Mouse (Mus musculus) embryonic facial prominence, embryonic 10.5 days (tissue): ENCODE results near the gene Pygm. TPM values are rescaled to one million over a fixed set of nuclear protein-coding genes. Genes with fewer than 3 reads are reported as not detected.

Experiments
- DNase-seq: peaks from one replicate; pipeline ENCODE4 v3.0.0-alpha.2; 2017; ENCODE audit warnings: low spot score
- H3K27ac ChIP-seq: fragments of 300-500 bp; sonication (generic); replicated peaks from 2 replicates; pipeline ENCODE4 v1.5.1; 2016; ENCODE audit warnings: mild to moderate bottlenecking
- H3K27me3 ChIP-seq: fragments of 300-500 bp; sonication (generic); replicated peaks from 2 replicates; pipeline ENCODE4 v1.6.1; 2016; ENCODE audit warnings: low read depth, mild to moderate bottlenecking; ENCODE audit not compliant: poor library complexity, severe bottlenecking
- H3K36me3 ChIP-seq: fragments of 300-500 bp; sonication (generic); replicated peaks from 2 replicates; pipeline ENCODE4 v1.6.1; 2016; ENCODE audit warnings: mild to moderate bottlenecking, moderate library complexity
- H3K4me1 ChIP-seq: fragments of 300-500 bp; sonication (generic); 2 replicates; pipeline ENCODE4 v1.6.1; 2016
- H3K4me3 ChIP-seq: fragments of 300-500 bp; sonication (generic); 2 replicates; pipeline ENCODE4 v1.5.1; 2016; ENCODE audit warnings: mild to moderate bottlenecking, moderate library complexity
- H3K9me3 ChIP-seq: fragments of 300-500 bp; sonication (generic); 2 replicates; pipeline ENCODE4 v1.6.1; 2016; ENCODE audit warnings: mild to moderate bottlenecking
- WGBS: fragments of 180-500 bp; shearing (Covaris S2); methylation state at CpG from one replicate; pipeline ENCODE4 v1.1.7; 2016; 5-methylcytosine and 5-hydroxymethylcytosine counted together
- polyA plus RNA-seq: library from polyadenylated mRNA; unstranded; fragments of >200 nt; fragmentation: Nextera tagmentation; extraction: Ambion mirVana; gene quantifications from 2 replicates; pipeline ENCODE4 v1.2.1, GENCODE M21; 2016

Pygm gene
- polyA plus RNA-seq, 1 experiment from 2014 or later = 2.2 TPM

DNA sequence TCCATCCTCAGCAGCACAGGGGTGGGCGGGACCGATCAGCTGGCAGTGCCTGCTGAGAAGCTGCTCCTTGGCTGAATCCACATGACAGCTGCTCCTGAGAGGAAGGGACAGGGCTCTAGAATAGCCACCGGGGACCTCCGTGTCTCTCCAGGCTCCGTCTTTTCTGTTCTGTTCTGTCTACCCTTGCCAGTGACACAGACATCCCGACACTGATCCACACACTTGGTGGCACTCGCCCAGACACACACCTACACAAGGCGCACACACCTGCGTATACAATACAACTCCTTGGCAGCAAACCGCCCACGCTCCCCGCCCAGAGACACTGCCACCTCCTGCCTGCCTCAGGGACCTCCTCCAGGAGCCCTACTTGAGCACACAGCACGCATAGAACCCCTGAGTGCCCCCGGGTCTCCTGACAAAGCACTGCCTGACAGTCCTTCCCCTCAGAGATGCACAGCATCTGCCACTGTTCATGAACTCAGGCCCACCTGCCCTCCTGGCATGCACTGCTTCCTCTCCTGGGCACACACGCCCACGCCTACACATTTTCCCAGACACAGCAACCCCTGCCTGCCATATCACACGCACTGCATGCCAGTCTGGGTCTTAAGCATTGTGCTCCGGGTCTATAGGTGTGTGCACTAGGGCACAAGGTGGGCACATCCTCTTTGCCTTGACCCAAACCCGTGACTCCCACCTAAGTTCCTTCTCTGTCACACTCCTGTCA, 36.4 kb downstream of the Pygm start:
- Histone ChIP-seq H3K27ac (no peak overlapping the region), H3K9me3 (no peaks in the 10 kb centered on the region), H3K36me3 (no peaks in the 10 kb centered on the region), H3K27me3 (peaks cover 99% of the 10 kb centered on the region), H3K4me3 (no peak overlapping the region), H3K4me1 (peaks cover 44% of the 10 kb centered on the region)
- DNase-seq = no peak
- 57% methylated on average over 19 of the region's 19 CpGs for WGBS

- DNase-seq = no peak
- Histone ChIP-seq H3K9me3 (no peaks in the 10 kb centered on the region), H3K27me3 (peaks cover 100% of the 10 kb centered on the region), H3K27ac (no peak overlapping the region), H3K4me1 (peaks cover 39% of the 10 kb centered on the region), H3K36me3 (no peaks in the 10 kb centered on the region), H3K4me3 (no peak overlapping the region)
- WGBS = 78% methylated on average over 9 of the region's 9 CpGs
Observed at GRCm38 (mm10) chr19:6421211-6421590, 37.0 kb downstream of the Pygm start.

DNA sequence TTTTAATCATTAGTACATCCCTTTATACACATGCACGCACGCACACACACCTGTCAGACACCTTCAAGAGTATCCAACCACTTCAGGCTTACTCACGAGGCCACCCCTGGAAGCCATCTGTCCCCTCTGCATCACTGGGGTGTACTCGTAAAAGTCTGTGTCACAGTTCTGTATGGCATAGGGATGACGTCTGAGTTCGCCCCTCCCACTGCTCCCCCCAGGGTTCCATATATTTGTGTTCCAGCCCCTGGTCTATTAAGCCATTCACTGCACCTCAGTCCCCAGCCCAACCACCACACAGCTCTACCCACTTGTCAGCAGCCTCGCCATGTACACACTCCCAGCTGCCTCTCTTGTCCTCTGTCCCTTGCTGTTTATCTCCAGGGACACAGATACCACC, 37.8 kb downstream of the Pygm start:
- Histone ChIP-seq H3K27ac (no peak overlapping the region), H3K36me3 (no peaks in the 10 kb centered on the region), H3K4me1 (peaks cover 31% of the 10 kb centered on the region), H3K4me3 (no peak overlapping the region), H3K27me3 (peaks cover 100% of the 10 kb centered on the region), H3K9me3 (no peaks in the 10 kb centered on the region)
- no peak for DNase-seq
- 83% methylated on average over 7 of the region's 7 CpGs for WGBS

GRCm38 (mm10) chr19:6423241-6423640, 39.0 kb downstream of the Pygm start:
- Histone ChIP-seq H3K27me3 (peaks cover 100% of the 10 kb centered on the region), H3K27ac (no peak overlapping the region), H3K36me3 (no peaks in the 10 kb centered on the region), H3K4me3 (no peak overlapping the region), H3K4me1 (peaks cover 28% of the 10 kb centered on the region), H3K9me3 (no peaks in the 10 kb centered on the region)
- WGBS = 89% methylated on average over 16 of the region's 16 CpGs
- DNase-seq = no peak

DNA sequence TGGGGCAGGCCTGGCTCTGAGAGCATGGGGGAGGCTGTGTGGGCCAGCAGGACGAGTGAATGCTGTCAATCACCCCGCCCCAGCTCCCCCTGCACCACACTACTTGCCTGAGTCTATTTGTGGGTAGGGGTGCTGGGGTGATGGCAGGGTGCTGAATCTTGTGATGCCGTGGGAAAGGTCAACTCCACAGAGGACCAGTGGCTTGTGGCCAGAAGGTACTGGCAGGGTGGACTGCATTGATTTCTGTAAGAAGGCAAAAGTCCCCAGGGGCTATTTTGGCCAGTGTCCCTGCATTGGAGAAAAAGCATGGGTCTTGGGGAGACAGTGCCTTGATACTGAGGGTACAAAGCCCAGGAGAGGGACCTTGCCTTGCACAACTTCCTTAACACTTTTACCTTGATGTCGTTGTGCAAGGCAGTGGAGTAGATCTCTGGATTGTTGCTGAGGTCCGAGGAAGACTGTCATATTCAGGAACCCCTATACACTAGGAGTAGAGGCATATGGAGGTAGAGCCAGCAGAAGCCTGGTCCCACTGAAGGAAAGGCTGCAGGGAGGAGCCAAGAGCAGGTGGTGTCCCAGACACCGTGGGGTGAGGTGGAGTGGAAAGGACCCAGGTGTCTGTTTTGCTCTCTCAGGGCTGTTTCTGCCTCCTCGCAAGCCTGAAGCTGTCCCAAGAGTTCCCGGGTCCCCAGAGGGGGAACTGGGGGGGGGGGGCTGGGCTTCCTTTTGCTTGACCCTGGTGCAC, 40.1 kb downstream of the Pygm start:
- Histone ChIP-seq H3K9me3 (no peaks in the 10 kb centered on the region), H3K4me1 (peaks cover 27% of the 10 kb centered on the region), H3K27me3 (peaks cover 100% of the 10 kb centered on the region), H3K4me3 (no peak overlapping the region), H3K27ac (no peak overlapping the region), H3K36me3 (no peaks in the 10 kb centered on the region)
- 70% methylated on average over 8 of the region's 8 CpGs for WGBS
- DNase-seq = no peak

DNA sequence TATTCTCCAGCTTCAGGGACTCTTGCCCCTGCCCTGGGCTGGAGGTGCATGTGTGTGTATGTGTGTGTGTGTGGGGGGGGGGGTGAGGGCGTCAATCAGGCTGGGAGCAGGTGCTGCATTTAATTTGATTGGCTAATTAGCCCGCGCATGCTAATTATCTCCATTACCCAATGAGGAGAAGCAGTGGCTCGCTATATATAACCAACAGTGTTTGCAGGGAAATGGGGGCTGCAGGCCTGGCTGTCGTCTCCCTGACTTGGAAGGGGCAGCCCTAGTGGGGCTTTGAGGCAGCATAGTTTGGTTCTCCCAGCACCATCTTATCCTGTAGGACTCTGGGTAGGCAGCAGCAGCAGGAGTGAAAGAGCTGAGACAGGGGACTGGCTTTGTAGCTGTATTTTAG, 41.4 kb downstream of the Pygm start:
- WGBS = 45% methylated on average over 5 of the region's 5 CpGs
- no peaks in the 10 kb centered on the region for H3K9me3 ChIP-seq
- H3K27ac ChIP-seq = no peak overlapping the region
- peaks cover 25% of the 10 kb centered on the region for H3K4me1 ChIP-seq
- H3K4me3 ChIP-seq = no peak overlapping the region
- no peak for DNase-seq
- peaks cover 100% of the 10 kb centered on the region for H3K27me3 ChIP-seq
- no peaks in the 10 kb centered on the region for H3K36me3 ChIP-seq

DNA sequence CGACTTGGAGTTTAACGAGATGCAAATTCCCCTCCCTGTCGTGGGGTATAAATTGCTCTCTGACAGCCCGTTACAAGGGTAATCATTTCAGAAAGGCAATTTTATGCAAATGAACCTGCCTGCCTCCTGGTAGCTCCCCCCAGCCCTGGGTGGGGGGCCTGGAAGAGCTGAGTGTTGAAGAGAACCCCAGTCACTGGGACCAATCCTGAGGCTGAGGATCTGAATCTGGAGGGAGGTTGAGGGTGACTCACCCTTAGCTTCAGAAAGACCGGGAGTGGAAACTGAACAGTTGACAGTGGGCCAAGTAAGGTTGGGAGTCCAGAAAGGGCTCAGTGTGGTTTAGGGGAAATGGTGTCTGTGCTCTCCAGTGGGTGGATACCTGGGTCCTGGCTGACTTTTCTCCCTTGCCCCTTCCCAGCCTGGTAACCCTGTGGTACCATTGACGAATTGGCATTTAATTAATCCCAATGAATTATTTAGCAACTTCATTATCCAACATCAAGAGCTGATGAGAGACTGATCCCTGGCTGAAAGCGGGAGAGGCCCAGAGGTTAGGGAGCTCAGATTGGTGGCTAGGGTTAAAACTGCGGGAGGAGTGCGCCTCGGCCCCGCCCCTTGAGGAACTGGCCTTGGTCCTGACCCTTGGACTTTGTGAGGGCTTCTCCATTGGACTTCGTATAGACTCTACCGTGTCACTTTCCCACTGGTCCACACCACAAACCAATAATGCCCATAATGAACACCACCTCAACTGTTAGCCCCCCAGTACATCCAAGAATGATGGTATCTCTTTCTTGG, 42.7 kb downstream of the Pygm start:
- WGBS = 26% methylated on average over 13 of the region's 13 CpGs
- Histone ChIP-seq H3K9me3 (no peaks in the 10 kb centered on the region), H3K36me3 (no peaks in the 10 kb centered on the region), H3K4me3 (no peak overlapping the region), H3K27me3 (peaks cover 97% of the 10 kb centered on the region), H3K27ac (no peak overlapping the region), H3K4me1 (peaks cover 25% of the 10 kb centered on the region)
- DNase-seq = peak; percentile 82

DNA sequence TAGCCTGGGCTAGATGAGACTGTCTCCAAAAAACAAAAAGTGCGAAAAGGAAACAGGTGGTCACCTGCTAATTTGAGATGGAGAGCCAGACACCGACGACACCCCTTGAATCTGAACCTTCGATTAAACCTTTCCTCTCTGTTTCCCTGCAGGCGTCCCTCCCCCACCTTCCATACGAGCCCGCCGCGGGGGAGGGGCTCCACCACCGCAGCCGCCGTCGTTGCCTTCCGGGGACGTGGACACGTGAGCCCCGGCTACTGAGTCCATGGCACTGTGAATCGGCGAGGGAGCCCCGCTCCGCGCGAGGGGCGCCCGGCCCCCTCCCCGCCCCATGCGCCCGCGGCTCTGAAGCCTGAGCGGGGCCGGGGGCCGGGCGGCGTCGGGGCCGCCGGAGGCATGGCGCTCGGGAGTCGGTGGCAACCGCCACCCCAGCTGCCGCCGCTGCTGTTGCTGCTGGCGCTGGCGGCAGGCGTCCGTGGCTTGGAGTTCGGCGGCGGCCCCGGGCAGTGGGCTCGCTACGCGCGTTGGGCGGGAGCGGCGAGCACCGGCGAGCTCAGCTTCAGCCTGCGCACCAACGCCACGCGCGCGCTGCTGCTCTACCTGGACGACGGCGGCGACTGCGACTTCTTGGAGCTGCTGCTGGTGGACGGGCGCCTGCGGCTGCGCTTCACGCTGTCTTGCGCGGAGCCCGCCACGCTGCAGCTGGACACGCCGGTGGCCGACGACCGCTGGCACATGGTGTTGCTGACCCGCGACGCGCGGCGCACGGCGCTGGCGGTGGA, 43.6 kb downstream of the Pygm start:
- Histone ChIP-seq H3K36me3 (no peaks in the 10 kb centered on the region), H3K27ac (no peak overlapping the region), H3K4me1 (peaks cover 25% of the 10 kb centered on the region), H3K4me3 (peak overlapping the region; percentile 57), H3K9me3 (no peaks in the 10 kb centered on the region), H3K27me3 (peaks cover 95% of the 10 kb centered on the region)
- DNase-seq = peak; percentile 61
- under 1% methylated on average over 94 of the region's 94 CpGs for WGBS

DNA sequence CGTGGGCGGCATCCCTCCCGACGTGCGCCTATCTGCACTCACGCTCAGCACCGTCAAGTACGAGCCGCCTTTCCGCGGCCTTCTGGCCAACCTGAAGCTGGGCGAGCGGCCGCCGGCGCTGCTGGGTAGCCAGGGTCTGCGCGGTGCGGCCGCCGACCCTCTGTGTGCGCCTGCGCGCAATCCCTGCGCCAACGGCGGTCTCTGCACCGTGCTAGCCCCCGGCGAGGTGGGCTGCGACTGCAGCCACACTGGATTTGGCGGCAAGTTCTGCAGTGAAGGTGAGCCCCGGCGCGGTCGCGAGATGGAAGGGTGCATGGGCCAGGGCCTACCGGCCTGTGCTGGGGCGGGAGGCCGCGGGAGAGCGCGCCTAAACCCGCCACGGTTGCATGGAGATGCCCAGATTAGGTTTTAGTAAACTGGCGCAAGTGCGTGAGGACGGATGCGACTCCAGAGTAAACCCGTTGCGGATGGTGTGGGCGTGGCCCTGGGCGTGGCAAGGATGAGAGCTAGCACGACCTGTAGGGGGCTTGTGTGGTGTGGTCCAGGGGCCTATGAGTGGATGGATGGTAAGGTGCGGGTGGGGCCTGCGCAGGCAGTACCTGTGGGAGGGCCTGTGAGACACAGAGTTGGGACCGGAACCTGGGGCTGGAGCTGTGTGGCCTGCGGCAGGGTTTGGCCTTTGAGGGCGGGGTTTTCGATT, 44.5 kb downstream of the Pygm start:
- Histone ChIP-seq H3K9me3 (no peaks in the 10 kb centered on the region), H3K27me3 (peaks cover 87% of the 10 kb centered on the region), H3K4me1 (peaks cover 25% of the 10 kb centered on the region), H3K4me3 (peak overlapping the region; percentile 57), H3K36me3 (no peaks in the 10 kb centered on the region), H3K27ac (no peak overlapping the region)
- under 1% methylated on average over 60 of the region's 60 CpGs for WGBS
- peak; percentile 73 for DNase-seq

DNA sequence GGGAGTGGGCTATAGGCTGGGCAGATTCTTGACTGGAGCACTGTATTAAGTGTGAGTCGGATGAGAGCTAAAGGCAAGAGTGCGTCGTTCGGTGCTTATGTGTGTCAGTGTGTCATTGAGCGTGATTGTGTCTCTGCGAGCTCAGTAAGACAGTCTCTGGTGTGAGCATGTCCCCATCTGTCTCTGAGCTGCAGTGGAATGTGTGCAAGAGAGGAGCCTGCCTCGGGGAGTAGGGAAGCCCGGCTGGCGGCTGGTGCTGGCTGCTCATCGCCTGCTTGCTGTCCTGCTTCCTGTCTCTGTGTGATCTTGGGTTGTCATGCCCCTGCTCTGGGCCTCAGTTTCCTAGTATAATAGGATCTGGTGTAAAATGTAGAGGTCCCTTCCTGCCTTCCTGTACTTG, 58.8 kb downstream of the Pygm start:
- WGBS = 65% methylated on average over 10 of the region's 10 CpGs
- peaks cover 24% of the 10 kb centered on the region for H3K4me1 ChIP-seq
- no peak overlapping the region for H3K4me3 ChIP-seq
- H3K9me3 ChIP-seq = no peaks in the 10 kb centered on the region
- no peak for DNase-seq
- H3K27me3 ChIP-seq = peaks cover 42% of the 10 kb centered on the region
- no peaks in the 10 kb centered on the region for H3K36me3 ChIP-seq
- no peak overlapping the region for H3K27ac ChIP-seq

- peak; percentile 49 for DNase-seq
- Histone ChIP-seq H3K36me3 (no peaks in the 10 kb centered on the region), H3K27me3 (peaks cover 68% of the 10 kb centered on the region), H3K4me3 (peak overlapping the region; percentile 11; the same call in 1 of the 2 replicates), H3K27ac (peak overlapping the region; percentile 37), H3K4me1 (peaks cover 29% of the 10 kb centered on the region), H3K9me3 (no peaks in the 10 kb centered on the region)
- WGBS = 24% methylated on average over 10 of the region's 10 CpGs
Observed at GRCm38 (mm10) chr19:6445761-6446423, 61.7 kb downstream of the Pygm start.
